Mouse (Mus musculus): ENCODE results near the gene Rbck1.

Gene Rbck1

GRCm38 (mm10) chr2:152344361-152344760, 11.9 kb upstream of the Rbck1 start:
- DNase-seq (ENCODE audit: low read depth): peak; percentile 62

- DNase-seq (ENCODE audit: low read depth): peak; percentile 92
Observed at GRCm38 (mm10) chr2:152343329-152344213, 11.1 kb upstream of the Rbck1 start, which contains the start of gene Trib3. Trib3 (minus strand) TSS chr2:152344032.

DNA sequence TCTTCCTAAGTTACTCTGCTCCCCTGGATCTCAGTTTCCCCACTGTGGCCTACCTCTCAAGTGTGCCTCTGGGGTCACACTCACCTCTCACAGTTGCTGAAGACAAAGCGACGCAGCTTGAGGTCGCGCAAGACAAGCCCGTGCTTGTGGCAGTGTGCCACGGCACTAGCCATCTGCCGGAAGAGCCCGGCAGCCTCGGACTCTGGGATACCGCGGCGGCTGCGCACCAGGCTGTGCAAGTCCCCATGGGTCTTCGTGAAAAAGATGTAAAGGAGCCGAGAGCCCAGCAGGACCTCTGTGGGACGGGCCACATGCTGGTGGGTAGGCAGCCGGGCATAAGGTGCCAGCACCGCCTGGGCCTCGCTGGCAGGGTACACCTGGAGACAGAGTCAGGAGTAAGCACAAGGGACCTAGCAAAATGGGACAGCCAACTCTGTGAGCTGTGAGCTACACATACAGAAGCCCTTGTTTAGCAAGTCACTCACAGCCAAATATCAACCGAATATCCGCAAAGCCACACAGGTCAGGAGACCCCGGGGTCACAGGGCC, 7.3 kb upstream of the Rbck1 start:
- no peak for DNase-seq (ENCODE audit: low read depth)

DNA sequence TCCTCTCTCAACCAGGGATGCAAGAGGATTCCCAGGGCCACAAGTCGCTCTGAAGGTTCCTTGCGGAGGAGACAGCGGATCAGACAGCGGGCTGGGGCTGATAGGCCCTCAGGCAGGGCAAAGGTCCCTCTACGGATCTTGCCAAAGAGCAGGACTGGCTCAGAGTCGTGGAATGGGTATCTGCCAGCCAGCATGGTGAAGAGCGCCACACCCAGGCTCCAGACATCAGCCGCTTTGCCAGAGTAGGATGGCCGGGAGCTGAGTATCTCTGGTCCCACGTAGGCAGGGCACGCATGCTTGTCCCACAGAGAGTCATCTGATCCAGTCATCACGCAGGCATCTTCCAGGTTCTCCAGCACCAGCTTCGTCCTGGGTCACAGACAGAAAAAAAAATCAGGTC, 5.9 kb upstream of the Rbck1 start:
- no peak for DNase-seq (ENCODE audit: low read depth)

DNA sequence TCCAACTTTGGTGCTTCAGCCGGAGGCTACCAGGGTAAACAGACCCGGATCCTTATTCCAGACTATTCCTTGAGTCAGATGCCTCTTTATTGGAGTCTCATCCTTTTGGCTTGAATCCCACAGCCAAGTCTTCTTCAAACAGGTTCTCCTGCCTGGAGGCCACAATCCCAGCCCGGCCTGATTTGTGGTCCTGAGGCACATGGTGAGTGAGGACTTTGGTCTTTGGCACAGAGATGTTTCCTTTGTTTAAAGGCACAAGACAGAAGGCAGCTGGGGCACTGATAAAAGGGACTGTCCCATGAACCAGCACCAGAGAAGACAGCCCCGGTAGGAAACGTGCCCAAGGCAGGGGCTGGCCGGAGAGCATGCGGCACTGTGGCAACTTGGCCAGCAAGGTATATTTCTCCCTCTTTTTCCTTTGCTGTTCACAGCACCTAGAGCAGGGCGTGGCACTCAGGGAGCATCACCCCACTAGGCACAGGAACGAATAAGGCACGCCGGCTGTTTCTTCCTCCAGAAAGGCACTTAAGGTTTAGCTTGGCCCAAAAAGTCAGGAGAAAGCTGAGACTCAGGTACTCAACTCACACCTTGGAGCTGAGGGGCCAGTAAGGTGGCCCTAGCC, 5.2 kb upstream of the Rbck1 start:
- DNase-seq (ENCODE audit: low read depth): no peak

DNA sequence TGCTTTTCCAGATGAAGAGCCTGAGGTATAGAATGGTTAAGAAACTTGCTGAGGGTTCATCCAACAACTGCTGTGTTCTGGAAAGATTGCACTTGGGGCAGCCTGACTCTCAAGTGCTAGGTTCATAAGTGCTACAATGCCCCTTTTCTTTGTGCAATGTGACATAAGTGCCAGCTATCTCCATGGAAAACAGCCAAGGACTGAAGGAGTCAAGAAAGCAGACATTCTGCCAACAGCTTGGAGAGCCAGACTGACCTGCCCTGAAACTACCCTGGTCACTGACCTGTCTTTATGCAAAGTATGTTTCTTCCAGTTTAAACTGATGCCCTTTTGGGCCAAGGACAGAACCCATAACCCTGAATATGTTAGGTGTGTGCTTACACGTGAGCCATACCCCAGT, 4.4 kb upstream of the Rbck1 start:
- no peak for DNase-seq (ENCODE audit: low read depth)

DNA sequence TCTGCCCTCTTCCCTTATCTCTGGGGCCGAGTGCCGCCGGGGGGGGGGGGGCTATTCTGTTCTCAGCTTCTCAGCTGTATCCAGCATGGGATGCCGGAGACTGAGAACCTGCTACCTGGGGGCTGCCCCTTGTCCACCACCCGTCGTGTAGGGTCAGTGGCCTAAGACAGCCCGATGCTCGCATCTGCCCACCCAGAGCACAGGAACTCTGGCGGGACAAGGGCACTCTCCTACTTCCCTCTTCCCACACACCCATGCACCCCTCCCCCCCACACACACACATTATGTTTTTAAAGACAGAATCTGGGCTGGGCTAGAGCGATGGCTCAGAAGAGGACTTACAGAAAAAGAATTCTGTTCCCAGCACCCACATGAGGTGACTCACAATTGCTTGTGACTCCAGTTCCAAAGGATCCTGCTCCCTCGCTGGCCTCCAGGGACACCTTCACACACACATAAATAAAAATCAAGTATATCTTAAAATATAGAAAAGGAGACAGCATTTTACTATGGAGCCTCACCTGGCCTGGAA, 2.9 kb upstream of the Rbck1 start:
- DNase-seq (ENCODE audit: low read depth): no peak

- DNase-seq (ENCODE audit: low read depth): peak; percentile 35
Observed at GRCm38 (mm10) chr2:152333345-152334006, 1.0 kb upstream of the Rbck1 start.

DNA sequence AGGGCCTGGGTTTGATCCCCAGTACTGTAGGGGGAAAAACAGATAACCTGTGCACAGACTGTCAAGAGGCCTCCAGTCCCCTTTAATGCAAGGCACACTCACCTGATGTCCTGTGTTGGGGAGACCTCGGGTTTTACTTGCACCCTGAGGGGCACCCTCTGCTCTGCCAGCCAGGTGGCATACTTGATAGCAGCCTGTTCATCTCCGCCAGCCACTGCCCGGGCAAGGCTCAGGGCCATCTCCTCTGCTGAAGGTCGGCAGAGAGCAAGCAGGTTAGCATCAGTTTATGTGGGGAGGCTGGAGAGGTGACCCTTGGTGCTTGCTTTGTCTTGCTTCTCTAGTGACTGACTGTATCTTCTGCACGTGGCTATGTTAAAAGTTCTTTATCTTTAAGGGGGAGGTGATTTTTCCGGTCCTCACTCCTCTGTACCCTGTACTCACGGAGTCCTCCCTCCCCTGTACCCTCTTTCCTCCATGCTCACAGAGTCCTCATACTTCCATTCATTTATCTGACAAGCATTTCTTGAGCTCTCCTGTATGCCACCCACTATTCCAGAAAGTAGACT, 1.5 kb downstream of the Rbck1 start:
- DNase-seq (ENCODE audit: low read depth): peak; percentile 34

- no peak for DNase-seq (ENCODE audit: low read depth)
Observed at GRCm38 (mm10) chr2:152327980-152328379, 4.5 kb downstream of the Rbck1 start.

GRCm38 (mm10) chr2:152326654-152327053, 5.8 kb downstream of the Rbck1 start:
- no peak for DNase-seq (ENCODE audit: low read depth)

DNA sequence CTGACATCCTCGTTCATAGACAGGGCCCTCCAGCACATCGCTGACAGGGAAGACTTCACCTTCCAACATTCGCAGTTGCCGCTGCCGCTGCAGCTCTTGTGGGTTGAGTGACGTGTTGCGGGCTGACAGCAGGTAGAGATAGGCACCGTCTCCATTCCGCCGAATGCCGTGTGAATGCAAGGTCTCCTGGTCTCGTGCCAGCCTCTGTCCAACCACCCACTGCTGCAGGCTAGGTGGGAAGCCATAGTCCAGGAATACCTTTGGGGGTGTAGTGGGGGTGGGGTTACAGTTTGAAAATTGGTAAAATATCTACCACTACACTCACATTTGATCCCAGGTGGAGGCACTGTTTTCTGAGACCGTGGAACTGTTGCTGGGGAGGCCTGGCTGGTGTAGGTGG, 6.3 kb downstream of the Rbck1 start:
- DNase-seq (ENCODE audit: low read depth): no peak

GRCm38 (mm10) chr2:152324842-152325241, 7.6 kb downstream of the Rbck1 start:
- no peak for DNase-seq (ENCODE audit: low read depth)

GRCm38 (mm10) chr2:152323971-152324370, 8.5 kb downstream of the Rbck1 start:
- no peak for DNase-seq (ENCODE audit: low read depth)

DNA sequence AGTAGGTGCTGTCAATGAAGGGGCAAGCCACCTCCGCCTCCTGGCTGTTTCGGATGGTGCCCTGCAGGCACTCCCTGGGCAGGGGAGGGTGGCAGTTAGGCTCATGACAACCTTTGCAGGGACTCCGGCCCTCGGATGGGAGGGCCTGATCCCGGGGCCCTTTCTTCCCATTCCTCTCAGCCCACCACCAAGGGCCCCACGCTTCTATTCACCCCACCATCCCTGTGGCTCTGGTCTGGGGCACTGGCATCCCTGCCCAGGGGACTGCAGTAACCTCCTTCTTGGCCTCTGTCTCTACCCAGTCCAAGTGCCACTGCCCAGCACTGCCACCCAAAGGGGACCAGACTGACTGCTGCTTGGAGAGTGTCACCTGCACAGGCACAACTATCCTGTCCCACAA, 10.3 kb downstream of the Rbck1 start:
- no peak for DNase-seq (ENCODE audit: low read depth)

GRCm38 (mm10) chr2:152321558-152321957, 10.9 kb downstream of the Rbck1 start:
- DNase-seq (ENCODE audit: low read depth): no peak

- DNase-seq (ENCODE audit: low read depth): no peak
Observed at GRCm38 (mm10) chr2:152317054-152317453, 15.4 kb downstream of the Rbck1 start.

GRCm38 (mm10) chr2:152313926-152314325, 18.5 kb downstream of the Rbck1 start:
- DNase-seq (ENCODE audit: low read depth): no peak

DNA sequence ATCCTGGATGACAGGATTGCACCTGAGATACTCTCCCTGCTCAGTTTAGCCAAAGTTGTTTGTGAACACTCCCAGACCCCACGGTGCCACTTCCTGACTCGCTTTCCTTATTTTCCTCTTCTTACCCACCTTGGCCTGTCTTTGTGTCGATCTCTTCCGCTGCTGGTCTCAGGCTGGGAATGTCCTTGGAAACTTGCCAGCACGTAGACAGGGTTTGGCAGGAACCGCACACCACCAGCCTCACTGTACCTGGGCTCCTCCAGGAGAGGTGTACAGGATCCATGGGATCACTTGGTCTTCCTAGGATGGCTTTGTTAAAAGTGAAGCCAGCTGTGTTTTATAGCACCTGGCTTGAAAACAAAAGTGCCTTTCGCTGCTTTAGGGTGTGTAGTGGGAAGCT, 19.5 kb downstream of the Rbck1 start:
- DNase-seq (ENCODE audit: low read depth): no peak

DNA sequence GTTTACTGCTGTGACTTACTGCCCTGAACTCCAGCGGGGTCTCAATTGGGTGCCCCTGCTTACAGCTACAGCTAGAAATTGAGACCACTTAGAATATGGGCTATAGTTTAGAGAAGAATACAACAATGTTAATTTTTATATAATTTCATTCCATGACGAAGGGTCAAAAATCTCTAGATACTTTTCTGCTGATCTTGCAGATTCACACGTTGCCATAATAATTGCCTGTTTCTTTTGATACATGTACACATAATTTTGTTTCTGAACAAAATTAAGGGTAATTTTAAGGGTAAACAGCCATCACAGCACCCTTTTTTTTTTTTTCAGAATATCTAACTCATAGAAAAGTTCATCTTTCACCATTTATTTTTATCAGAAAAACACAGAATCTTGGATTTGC, 25.3 kb downstream of the Rbck1 start:
- DNase-seq (ENCODE audit: low read depth): no peak

- DNase-seq (ENCODE audit: low read depth): no peak
Observed at GRCm38 (mm10) chr2:152305480-152305879, 27.0 kb downstream of the Rbck1 start.

DNA sequence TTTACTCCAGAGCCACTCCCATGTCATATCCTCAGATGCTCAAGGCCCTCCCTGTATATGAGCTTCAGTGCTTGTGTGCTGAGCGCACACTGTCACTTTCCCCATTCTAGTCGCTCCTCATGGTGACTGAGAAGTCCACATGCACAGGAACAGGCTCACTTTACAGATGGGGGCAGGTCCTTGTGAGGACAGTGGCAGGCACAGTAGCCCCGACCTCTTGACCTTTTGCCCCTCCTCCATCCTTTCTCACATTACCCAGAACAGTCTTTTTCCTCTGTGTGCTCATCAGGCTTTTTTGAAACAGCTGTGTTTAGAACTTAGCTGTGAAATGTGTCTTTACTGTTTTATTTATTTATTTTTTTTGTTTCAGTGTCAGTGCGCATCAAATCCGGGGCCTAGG, 28.7 kb downstream of the Rbck1 start:
- no peak for DNase-seq (ENCODE audit: low read depth)

All from induced T-regulatory cell, adult 2 months (primary cell).